Mouse (Mus musculus) kidney, postnatal 25 days (tissue): ENCODE measurements at regions not wholly inside any gene's neighbourhood (a gene's known extent, or its start where the extent isn't known, plus 50 kb on each side); places are given as distances from the start of the nearest gene placed in this dataset.

Source experiments
- DNase-seq, 2 experiments: peaks; one replicate each; pipeline ENCODE4 v3.0.0; 2021; ENCODE audit warnings: mixed read lengths in 2 of 2

DNA sequence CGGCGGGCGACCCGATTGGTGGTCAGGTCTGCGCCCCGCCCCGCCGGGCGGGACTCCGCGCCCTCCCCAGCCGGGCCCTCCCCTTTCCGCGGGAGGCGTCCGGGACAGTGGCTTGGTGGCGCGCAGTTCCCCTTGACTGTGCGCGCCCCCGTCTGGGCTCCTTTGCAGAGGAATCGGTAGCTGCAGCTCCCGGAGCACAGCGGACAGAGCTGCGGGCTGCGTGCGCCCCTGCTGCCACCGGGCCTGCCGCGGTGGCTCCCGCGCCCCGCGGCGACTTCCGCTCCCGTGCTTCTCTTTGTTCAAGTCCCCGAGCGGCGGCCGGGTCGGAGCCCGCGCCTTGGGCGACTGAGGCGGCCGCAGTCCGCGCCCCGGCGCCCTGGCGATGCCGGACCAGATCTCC is 566.6 kb upstream of the Gm21863 start:
- peak; percentile 2 to 36 for DNase-seq
